Mouse (Mus musculus) right cerebral cortex, postnatal 4 days (tissue): Measurements from ENCODE around the gene Galt.
"Not testable (repeated sequence)": the region's sequence is repeated elsewhere in the genome, so short reads cannot be mapped to it uniquely, and the experiment has no call there.

ENCODE experiments used
- DNase-seq: peaks from one replicate; pipeline ENCODE4 v3.0.0-alpha.2; 2022

Gene Galt

GRCm38 (mm10) chr4:41740380-41741157 is 14.5 kb upstream of the Galt start:
- peak; percentile 74 for DNase-seq

DNA sequence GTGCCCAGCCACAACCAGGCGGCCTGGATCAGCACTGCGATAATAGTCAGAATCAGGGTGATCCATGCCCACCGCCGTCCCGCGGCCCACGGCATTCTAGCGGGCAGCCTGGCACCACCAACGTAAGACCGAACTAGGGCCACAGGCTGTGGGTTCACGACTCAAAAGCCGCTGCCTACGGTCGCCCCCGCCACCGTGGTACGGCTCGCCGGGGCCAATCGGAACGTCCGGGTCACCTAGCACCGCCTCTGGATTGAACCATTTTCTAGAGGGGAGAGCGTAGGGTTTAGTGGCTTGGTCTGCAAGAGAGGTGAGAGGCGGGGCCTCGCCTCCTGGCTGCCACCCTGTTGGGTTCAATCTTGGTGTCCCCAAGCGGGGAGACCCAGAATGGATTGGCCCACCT is 13.9 kb upstream of the Galt start:
- peak; percentile 82 for DNase-seq

- no peak for DNase-seq
Measured at GRCm38 (mm10) chr4:41744131-41744530, 10.9 kb upstream of the Galt start.

DNA sequence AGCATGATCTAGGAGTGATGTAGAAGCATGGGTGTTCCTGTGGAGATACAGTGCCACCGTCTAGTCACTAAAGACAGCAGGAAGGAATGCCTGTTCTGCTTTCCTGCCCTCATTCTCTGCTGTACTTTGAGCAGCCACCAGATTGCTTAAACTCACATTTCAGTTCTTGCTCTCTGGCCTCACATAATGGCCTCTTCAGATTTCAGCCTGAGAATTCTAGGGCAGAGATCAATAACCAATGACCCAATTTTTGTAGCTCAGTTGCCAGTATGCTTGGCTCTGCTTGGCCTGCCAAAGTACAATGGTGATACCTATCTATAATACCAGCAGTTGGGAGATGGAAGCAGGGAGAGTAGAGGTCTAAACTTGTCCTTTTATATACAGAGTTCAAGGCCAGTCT is 10.0 kb upstream of the Galt start:
- DNase-seq = no peak

DNA sequence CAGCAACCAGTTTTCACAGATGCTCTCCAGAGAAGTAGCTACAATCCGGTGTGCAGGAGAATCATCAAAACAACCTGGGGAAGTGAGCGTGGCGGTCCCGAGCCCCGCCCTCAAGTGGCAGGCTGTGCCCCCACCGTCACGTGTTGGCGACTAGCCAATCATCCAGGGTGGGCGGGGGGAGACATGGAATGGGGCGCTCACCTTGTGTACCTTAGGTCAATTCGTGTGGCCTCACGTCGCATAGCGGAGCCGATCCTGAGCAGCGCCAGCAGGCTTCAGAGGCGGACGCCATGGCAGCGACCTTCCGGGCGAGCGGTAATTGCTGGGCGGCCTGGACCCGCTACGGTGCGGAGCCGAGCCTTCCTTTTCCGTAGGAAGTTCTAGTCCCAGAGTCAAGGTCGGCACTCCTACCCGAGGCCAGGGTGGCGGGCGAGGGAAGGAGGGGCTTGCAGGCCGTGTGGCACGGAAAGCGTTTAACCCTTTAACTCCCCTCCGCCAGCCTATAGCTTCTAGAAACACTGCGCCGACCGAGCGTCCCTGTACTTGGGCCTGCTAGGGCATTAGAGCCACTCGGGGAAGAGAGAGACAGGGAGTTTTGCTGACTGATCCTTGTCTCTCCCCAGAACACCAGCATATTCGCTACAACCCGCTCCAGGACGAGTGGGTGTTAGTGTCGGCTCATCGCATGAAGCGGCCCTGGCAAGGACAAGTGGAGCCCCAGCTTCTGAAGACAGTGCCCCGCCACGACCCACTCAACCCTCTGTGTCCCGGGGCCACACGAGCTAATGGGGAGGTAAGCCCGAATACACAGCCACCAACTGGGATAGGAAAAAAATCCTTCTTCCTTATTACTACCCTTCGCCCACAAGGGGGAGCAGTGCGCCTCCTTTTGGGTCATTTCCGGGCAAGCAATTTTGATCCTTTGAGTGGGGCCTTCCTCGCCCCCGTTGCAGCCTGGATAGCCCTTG is 594 bp downstream of the Galt start, which contains the start of gene Sigmar1:
Gene Sigmar1, minus strand, starts transcription at position 820 of the 968 bp plus-strand sequence.
- peak; percentile 85 for DNase-seq

DNA sequence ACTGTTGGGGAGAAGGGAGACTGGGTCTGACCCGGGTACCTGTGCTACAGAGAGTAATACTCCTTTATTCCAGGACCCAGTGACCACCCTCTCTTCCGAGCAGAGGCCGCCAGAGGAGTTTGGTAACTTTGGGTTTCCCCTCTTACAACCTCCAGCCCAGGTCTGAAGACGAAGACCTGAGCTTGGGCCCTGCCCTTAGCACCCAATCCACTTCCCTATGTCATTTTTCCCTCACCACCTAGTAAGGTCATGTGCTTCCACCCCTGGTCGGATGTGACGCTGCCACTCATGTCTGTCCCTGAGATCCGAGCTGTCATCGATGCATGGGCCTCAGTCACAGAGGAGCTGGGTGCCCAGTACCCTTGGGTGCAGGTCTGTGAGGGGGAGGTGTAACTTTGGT is 1.4 kb downstream of the Galt start:
- DNase-seq = no peak

DNA sequence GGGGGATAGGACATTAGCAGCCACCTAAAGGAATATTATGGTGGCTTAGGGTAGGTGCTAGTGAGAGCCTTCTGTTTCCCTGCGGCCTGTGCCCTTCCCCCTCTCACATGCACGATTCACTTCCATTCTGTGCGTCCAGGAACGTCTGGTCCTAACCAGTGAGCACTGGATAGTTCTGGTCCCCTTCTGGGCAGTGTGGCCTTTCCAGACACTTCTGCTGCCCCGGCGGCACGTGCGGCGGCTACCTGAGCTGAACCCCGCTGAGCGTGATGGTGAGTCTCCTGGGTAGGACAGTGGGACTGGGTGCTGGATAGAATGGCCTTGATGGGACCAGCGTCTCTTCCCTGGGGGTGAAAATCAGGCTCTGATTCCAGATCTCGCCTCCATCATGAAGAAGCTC is 2.3 kb downstream of the Galt start:
- no peak for DNase-seq

DNA sequence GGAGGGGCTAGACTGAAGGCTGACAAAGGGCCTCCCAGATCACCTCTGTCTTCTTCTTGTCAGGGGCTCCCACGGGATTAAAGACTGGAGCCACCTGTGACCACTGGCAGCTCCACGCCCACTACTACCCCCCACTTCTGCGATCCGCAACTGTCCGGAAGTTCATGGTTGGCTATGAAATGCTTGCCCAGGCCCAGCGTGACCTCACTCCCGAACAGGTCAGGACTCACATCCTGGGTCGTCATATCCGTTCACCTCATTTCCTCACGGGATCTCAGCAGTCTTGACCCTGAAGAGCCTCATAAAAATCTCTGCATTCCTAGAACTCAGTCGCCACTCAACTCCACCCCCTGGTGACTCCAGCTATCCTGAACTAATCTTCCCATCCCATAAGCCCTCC is 3.0 kb downstream of the Galt start:
- no peak for DNase-seq

DNA sequence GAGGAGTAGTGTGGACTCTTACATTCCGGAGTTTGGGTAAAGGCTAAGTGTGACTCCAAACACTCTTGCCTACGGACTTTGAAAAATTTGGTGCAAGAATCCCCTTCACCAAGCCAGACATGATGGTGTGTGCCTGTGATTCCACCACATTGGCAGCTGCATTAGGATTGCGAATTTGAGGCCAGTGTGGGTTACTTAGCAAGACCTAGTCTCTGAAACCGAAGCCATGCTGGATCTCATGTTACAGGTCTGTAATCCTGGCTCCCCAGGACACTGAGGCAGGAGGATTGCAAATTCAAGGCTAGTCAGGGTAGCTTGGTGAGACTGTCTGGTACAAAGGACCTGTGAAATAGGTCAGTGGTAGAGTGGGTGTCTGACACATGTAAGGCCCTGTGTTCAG is 3.7 kb downstream of the Galt start:
- no peak for DNase-seq

DNA sequence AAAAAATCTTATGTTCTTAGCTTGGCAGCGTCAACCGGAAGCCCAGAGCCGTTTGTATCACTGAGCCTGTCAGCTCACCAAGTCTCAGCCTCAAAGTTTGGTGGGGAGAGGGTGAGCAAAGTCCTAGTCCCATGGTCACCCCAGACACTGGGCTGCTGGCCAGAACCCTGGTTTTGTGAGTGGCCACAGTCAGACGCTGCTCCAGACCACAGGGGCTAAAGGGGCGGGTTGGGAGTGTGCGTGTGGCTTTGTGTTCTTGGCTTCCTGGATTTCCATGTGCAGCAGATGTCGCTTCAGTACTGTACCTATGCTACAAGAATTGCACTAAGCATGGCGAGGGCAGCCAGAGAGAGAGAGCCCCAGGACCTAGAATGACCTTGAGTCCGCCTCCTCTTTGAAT is 4.2 kb downstream of the Galt start:
- DNase-seq = peak; percentile 55

DNA sequence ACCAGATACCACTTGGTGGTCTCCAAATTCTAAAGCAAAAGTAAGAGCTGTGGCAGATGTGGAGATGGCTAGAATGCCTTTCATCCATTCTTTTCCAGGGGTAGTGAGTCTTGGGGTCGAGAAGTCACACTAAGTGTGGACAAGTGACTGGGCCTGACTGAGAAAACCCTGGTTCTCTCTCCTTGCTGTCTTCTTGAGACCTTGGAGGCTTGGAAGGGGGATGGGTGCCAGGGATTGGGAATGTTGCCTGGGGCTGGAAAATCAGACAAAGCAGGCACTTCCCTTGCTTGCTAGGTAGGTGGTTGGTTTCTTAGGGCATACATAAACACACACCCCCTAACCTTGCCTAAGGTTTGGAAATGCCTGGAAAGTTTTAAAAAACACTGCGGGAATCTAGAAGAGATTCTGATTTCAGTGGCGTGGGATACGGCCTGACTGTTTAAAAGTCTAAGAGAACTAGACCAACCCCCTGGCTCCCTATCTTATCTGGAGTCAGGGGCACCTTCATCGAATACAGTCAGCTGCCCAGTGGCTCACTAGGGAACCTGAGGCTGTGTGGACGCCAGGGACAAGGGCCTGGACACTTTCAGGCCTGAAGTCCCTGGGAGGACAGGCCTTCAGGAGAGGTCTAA is 4.7 kb downstream of the Galt start:
- DNase-seq = no peak

- DNase-seq = peak; percentile 55
Measured at GRCm38 (mm10) chr4:41760288-41760721, 5.3 kb downstream of the Galt start.

DNA sequence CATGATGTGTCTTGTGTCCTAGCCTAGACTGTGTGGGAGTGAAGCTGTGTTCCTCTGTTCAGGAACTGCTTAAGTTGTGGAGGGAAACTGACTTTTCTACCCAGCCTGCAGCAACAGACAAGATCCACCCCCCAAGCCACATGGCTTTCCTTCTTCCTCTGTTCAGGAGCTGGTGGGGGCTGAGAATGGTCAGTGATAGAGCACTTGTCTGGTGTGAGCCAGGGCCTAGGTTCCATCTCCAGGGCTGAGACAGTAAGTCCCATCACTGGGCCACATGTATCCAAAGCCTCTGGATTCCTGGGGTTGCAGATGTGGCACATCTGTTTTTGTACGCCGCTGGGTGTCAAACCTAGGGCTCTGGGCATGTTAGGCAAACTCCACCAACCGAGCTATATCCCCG is 5.9 kb downstream of the Galt start:
- no peak for DNase-seq

GRCm38 (mm10) chr4:41761680-41762079 is 6.7 kb downstream of the Galt start:
- no peak for DNase-seq

- DNase-seq = no peak
Measured at GRCm38 (mm10) chr4:41762099-41762687, 7.2 kb downstream of the Galt start.

DNA sequence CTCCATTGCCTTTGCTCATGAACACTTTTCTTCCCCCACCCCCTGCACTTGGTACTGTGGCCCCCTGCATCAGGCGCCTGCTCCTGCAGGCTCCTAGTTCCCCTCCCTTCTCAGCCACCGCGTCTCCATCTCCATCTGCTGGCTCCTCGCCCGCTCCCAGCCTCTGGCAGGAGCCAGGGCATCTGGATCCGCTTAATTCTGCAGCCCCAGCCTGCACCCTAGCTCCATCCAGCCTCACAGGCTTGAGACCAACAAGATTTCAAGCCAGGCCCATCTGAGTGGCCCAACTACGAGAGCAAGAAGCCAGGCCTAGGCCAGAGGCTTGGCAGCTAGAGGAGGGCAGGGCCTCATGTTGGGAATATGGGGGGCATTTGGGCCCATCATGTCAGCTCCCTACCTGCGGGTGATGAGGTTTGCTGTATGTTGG is 7.7 kb downstream of the Galt start:
- DNase-seq = peak; percentile 62

- not testable (repeated sequence) for DNase-seq
Measured at GRCm38 (mm10) chr4:41763176-41763575, 8.1 kb downstream of the Galt start.

DNA sequence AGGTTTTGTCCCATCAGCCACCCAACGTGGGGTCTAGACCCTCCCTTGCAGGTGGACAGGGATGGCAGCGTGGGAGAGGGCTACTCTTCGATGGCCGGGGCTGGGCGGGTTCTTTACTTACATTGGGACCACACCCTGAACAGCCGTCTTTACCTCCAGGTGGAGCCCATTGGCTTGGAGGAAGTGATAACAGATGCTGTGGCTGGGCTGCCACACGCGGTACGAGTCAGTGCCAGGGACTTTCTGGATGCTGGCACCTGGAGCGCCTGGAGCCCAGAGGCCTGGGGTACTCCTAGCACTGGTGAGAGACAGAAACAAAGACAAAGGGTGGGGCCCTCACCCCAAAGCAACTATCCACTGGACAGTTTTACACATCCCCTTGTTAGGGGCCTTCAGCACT is 12.3 kb downstream of the Galt start:
- not testable (repeated sequence) for DNase-seq

- DNase-seq = not testable (repeated sequence)
Measured at GRCm38 (mm10) chr4:41772946-41773345, 17.9 kb downstream of the Galt start.

DNA sequence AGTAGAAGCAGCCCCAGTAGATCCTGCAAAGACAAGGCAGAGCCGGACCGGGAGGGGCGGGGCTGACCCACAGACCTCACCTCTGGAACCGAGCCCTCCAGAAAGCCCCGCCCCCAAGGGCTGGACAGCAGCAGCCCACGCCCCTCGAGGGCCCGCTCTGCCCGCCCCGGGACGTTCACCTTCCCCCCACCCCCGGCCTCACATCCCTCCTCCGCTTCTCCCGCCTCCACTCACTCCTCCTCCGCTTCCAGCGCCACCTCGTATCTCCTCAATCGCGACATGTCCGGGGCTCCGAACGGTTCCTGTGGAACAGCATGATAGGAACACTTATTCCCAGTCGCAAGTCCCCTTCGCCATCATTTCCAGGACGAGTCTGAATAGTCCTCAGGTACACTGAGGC is 18.5 kb downstream of the Galt start:
- DNase-seq = peak; percentile 48

DNA sequence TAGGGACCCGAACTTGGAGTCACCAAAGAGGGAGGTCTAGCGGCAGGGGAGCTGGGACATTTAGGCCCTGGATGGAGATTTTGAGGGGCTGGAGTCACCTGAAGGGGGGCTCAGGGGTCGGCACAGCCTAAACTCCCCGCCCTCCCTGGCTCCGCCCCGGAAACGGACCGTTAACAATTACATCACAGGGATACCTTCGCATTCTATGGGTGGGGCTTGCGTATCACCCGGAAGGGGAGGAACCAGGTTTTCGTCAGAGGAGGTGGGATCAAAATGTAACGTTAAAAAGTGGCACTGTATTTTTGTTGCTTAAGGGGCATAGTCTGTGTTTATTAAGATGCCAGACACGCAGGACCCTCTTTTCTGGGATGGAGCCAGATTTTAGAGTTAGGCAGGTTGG is 19.0 kb downstream of the Galt start, which contains the start of gene Ccl27a:
Gene Ccl27a, minus strand, starts transcription at position 246 of the 400 bp plus-strand sequence.
- peak; percentile 68 for DNase-seq

DNA sequence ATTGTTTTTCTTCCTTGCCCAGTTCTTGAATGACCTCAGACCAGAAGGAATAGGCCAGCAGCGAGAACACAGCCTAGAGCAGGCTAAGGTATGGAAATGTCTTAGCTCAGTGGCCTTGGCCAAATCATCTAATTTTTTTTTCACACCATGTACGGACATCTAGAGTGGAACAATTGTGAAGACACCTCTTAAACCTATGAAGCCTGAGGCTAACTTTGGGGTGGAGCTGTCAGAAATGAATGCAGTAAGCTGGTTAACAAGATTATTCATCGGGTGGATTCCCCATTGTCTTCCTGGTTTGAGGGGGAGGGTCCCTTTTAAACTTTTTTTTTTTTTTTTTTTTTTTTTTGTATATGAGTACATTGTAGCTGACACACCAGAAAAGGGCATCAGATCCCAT is 19.5 kb downstream of the Galt start:
- not testable (repeated sequence) for DNase-seq

DNA sequence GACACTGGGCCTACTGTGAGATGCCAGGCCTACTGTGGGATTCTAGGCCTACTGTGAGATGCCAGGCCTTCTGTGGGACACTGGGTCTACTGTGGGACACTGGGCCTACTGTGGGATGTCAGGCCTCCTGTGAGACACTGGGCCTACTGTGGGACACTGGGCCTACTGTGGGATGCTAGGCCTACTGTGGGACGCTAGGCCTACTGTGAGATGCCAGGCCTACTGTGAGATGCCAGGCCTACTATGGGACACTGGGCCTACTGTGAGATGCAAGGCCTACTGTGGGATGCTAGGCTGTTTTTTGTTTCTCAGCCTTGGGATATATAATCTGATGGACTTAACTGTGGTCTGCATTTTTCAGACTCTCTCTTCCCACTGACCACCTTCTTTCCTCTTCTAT is 20.8 kb downstream of the Galt start:
- DNase-seq = not testable (repeated sequence)
